Mouse (Mus musculus): ENCODE measurements around the gene Abcb8. TPM values are rescaled to one million over a fixed set of nuclear protein-coding genes. Genes with fewer than 3 reads are reported as not detected.
"Not testable (repeated sequence)": the region's sequence is repeated elsewhere in the genome, so short reads cannot be mapped to it uniquely, and the experiment has no call there.

The Abcb8 gene
- polyA plus RNA-seq, 1 experiment from 2014 or later, result 54.5 TPM

- no peak for DNase-seq (ENCODE audit: low spot score)
- peak overlapping the region; percentile 81 for H3K27ac ChIP-seq
- H3K9me3 ChIP-seq, result no peaks in the 10 kb centered on the region
- H3K4me1 ChIP-seq (replicated peaks), result peaks cover 50% of the 10 kb centered on the region
- peaks cover 76% of the 10 kb centered on the region for H3K27me3 ChIP-seq (ENCODE audit: insufficient read depth, poor library complexity, severe bottlenecking)
- H3K36me3 ChIP-seq, result no peaks in the 10 kb centered on the region
- 23% methylated on average over 26 of the region's 26 CpGs for WGBS
- peak overlapping the region; percentile 63 for H3K4me3 ChIP-seq
Observed at GRCm38 (mm10) chr5:24388246-24388915, 5.1 kb upstream of the Abcb8 start.

GRCm38 (mm10) chr5:24389011-24389657, 4.3 kb upstream of the Abcb8 start:
- H3K36me3 ChIP-seq, result no peaks in the 10 kb centered on the region
- 52% methylated on average over 7 of the region's 7 CpGs for WGBS
- peaks cover 76% of the 10 kb centered on the region for H3K27me3 ChIP-seq (ENCODE audit: insufficient read depth, poor library complexity, severe bottlenecking)
- no peak overlapping the region for H3K4me3 ChIP-seq
- peaks cover 50% of the 10 kb centered on the region for H3K4me1 ChIP-seq (replicated peaks)
- no peaks in the 10 kb centered on the region for H3K9me3 ChIP-seq
- peak overlapping the region; percentile 57 for H3K27ac ChIP-seq
- peak; percentile 45 for DNase-seq (ENCODE audit: low spot score)

GRCm38 (mm10) chr5:24389658-24390020, 3.8 kb upstream of the Abcb8 start:
- H3K4me3 ChIP-seq, result no peak overlapping the region

DNA sequence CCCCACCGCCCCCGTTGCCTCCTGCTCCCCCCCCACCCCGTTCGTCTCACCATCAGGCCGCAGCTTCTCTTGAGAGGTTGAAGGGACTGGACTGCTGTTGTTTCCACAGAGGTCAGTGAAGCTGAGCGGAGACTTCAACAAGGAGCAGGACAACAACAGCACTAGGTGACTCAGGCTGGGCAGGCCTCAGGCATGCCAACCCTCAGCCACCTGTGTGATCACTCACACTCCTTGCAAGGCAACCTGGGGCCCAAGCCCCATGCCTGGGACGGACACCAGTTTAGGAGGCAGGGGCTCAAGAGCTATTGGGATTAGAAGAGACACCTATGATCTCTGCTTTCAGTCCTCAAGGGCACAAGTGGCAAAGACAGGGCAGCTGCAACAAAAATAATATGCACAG, 1.6 kb upstream of the Abcb8 start, which contains the start of gene Atg9b:
TSS of gene Atg9b (minus strand) at position 280 of the 400 bp plus-strand sequence.
- H3K27ac ChIP-seq, result no peak within 1 kb of the TSS
- peaks cover 4% of the 10 kb centered on the region; the same call in 1 of the 2 replicates for H3K36me3 ChIP-seq
- no peaks in the 10 kb centered on the region for H3K9me3 ChIP-seq
- peaks cover 50% of the 10 kb centered on the region for H3K27me3 ChIP-seq (ENCODE audit: insufficient read depth, poor library complexity, severe bottlenecking)
- peaks cover 43% of the 10 kb centered on the region for H3K4me1 ChIP-seq (replicated peaks)
- DNase-seq (ENCODE audit: low spot score), result no peak
- WGBS, result 77% methylated on average over 7 of the region's 7 CpGs
- H3K4me3 ChIP-seq, result no peak within 1 kb of the TSS

More at GRCm38 (mm10) chr5:24389658-24390020, 3.8 kb upstream of the Abcb8 start:
- H3K27ac ChIP-seq, result peak overlapping the region; percentile 57
- H3K4me1 ChIP-seq (replicated peaks), result peaks cover 48% of the 10 kb centered on the region
- H3K9me3 ChIP-seq, result no peaks in the 10 kb centered on the region
- no peaks in the 10 kb centered on the region for H3K36me3 ChIP-seq
- no peak for DNase-seq (ENCODE audit: low spot score)
- peaks cover 72% of the 10 kb centered on the region for H3K27me3 ChIP-seq (ENCODE audit: insufficient read depth, poor library complexity, severe bottlenecking)
- WGBS, result 83% methylated on average over 4 of the region's 4 CpGs

GRCm38 (mm10) chr5:24392724-24393123, 739 bp upstream of the Abcb8 start:
- 78% methylated on average over 7 of the region's 7 CpGs for WGBS
- no peak for DNase-seq (ENCODE audit: low spot score)
- Histone ChIP-seq H3K4me3 (no peak overlapping the region), H3K27ac (no peak overlapping the region), H3K36me3 (peaks cover 7% of the 10 kb centered on the region; the same call in 1 of the 2 replicates), H3K4me1 (replicated peaks) (peaks cover 34% of the 10 kb centered on the region), H3K9me3 (no peaks in the 10 kb centered on the region), H3K27me3 (ENCODE audit: insufficient read depth, poor library complexity, severe bottlenecking) (peaks cover 41% of the 10 kb centered on the region)

DNA sequence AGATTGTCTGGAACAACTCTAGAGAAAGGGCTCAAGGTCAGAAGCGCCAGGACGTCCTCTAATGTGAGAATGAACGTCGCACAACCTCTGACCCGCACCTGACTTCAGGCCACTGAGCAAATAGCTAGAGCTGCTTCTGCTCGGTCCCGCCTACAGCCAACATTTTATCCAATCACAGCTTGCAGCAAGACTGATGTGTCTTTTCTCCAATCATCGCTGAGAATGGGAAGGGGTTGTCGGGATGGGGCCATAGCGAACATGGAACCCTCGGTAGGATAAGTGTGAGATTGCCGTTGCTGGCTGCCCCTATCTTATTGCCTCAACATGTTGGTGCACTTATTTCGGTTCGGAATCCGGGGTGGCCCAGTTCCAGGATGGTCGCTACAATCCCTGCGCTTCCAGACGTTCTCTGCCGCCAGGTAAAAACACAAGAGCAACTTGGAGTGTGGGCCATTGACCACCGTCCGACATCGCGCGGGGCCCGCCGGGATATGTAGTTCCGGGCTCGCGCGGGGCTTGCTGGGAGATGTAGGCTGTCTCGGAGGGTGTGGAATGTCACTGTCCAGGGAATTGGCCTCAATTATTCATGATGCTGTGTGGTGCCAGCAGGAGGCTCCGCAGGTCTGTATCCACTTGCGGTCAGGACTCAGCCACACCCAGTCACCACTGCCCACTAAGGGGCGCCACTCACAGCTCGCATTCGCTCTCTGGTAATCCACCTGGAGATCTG, 867 bp downstream of the Abcb8 start:
- 2% methylated on average over 36 of the region's 36 CpGs for WGBS
- peaks cover 25% of the 10 kb centered on the region for H3K27me3 ChIP-seq (ENCODE audit: insufficient read depth, poor library complexity, severe bottlenecking)
- peak; percentile 95 for DNase-seq (ENCODE audit: low spot score)
- H3K4me3 ChIP-seq, result peak overlapping the region; percentile 61
- peaks cover 21% of the 10 kb centered on the region for H3K4me1 ChIP-seq (replicated peaks)
- H3K9me3 ChIP-seq, result no peaks in the 10 kb centered on the region
- H3K27ac ChIP-seq, result peak overlapping the region; percentile 93
- H3K36me3 ChIP-seq, result peaks cover 7% of the 10 kb centered on the region; the same call in 1 of the 2 replicates

GRCm38 (mm10) chr5:24396254-24396653, 2.8 kb downstream of the Abcb8 start:
- DNase-seq (ENCODE audit: low spot score); H3K27ac ChIP-seq; H3K4me3 ChIP-seq; H3K27me3 ChIP-seq (ENCODE audit: insufficient read depth, poor library complexity, severe bottlenecking); H3K9me3 ChIP-seq: not testable (repeated sequence)
- Histone ChIP-seq H3K36me3 (peaks cover 23% of the 10 kb centered on the region), H3K4me1 (replicated peaks) (peaks cover 21% of the 10 kb centered on the region)
- WGBS, result 88% methylated on average over 6 of the region's 6 CpGs

GRCm38 (mm10) chr5:24399686-24400085, 6.2 kb downstream of the Abcb8 start:
- no peak overlapping the region for H3K4me3 ChIP-seq
- H3K27me3 ChIP-seq (ENCODE audit: insufficient read depth, poor library complexity, severe bottlenecking), result no peaks in the 10 kb centered on the region
- peaks cover 55% of the 10 kb centered on the region for H3K36me3 ChIP-seq
- no peak overlapping the region for H3K27ac ChIP-seq
- 89% methylated on average over 10 of the region's 10 CpGs for WGBS
- no peaks in the 10 kb centered on the region for H3K9me3 ChIP-seq
- DNase-seq (ENCODE audit: low spot score), result no peak
- H3K4me1 ChIP-seq (replicated peaks), result peaks cover 14% of the 10 kb centered on the region

DNA sequence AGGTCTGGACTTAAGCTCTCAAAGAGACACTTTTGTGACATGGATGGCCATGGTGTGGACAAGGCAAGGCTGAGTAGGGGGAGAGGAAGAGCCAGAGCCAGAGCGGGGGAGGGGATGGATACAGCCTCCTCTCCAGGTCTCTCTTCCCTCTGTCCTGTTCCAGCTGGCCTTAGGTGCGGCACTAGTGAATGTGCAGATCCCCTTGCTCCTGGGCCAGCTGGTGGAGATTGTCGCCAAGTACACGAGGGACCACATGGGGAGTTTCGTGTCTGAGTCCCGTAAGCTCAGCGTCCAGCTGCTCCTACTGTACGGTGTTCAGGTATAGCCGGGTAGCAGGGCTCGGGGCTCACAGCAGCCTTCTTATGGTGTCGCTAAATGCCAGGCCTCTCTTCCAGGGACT, 6.9 kb downstream of the Abcb8 start:
- peaks cover 61% of the 10 kb centered on the region for H3K36me3 ChIP-seq

DNA sequence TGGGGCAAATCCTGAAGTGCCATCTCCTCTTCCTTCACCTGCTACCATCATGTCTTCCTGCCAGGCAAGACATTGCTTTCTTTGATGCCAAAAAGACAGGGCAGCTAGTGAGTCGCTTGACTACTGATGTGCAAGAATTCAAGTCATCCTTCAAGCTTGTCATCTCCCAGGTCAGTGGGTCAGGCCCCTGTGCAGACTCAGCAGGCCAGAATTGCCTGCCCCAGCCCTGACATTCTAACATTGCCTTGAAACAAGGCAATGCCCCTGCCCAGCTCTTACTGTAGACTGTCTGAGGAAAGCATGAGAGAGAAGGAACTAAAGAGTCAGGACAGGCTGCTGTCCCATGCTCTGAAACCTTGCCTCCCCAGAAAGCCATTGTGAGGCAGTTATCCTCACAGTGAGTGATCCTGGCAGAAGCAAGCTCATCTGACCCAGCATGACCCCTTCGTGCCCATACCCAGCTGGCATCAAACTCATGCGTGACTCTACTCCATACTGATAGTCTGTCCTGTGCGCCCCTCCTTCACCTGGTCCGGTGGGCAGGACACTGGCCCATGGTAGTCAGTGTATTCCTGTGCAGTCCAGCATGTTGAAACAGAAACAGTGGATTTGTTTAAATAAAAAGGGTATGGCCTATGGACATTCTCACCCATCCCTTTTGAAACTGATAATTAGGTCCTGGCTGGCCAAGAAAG, 7.6 kb downstream of the Abcb8 start:
- peaks cover 68% of the 10 kb centered on the region for H3K36me3 ChIP-seq
- H3K4me1 ChIP-seq (replicated peaks), result peaks cover 8% of the 10 kb centered on the region; the same call in 1 of the 2 replicates
- H3K4me3 ChIP-seq, result no peak overlapping the region
- no peaks in the 10 kb centered on the region for H3K9me3 ChIP-seq
- no peak overlapping the region for H3K27ac ChIP-seq
- H3K27me3 ChIP-seq (ENCODE audit: insufficient read depth, poor library complexity, severe bottlenecking), result no peaks in the 10 kb centered on the region
- WGBS, result 91% methylated on average over 5 of the region's 5 CpGs
- DNase-seq (ENCODE audit: low spot score), result no peak

More for the DNA sequence above, 6.9 kb downstream of the Abcb8 start:
- Histone ChIP-seq H3K27ac (no peak overlapping the region), H3K9me3 (no peaks in the 10 kb centered on the region), H3K4me3 (no peak overlapping the region), H3K27me3 (ENCODE audit: insufficient read depth, poor library complexity, severe bottlenecking) (no peaks in the 10 kb centered on the region), H3K4me1 (replicated peaks) (peaks cover 8% of the 10 kb centered on the region; the same call in 1 of the 2 replicates)
- no peak for DNase-seq (ENCODE audit: low spot score)
- whole genome bisulfite sequencing, result 86% methylated on average over 11 of the region's 11 CpGs

DNA sequence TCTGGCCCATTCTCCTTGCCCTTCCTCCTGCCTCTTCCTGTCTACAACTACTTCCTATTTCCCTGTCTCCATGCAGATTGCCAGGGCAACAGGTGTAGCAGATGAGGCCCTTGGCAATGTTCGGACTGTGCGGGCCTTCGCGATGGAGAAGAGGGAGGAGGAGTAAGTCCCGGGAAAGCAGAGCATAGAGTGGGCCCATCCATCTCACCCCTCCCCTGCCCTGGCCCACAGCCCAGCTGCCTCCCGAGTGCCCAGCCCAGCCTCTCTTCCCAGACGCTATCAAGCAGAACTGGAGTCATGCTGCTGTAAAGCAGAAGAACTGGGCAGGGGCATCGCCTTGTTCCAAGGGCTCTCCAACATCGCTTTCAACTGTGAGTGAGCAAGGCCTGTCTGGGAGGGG, 8.5 kb downstream of the Abcb8 start:
- Histone ChIP-seq H3K27ac (no peak overlapping the region), H3K27me3 (ENCODE audit: insufficient read depth, poor library complexity, severe bottlenecking) (no peaks in the 10 kb centered on the region), H3K4me3 (no peak overlapping the region), H3K36me3 (peaks cover 72% of the 10 kb centered on the region), H3K9me3 (no peaks in the 10 kb centered on the region), H3K4me1 (replicated peaks) (peaks cover 8% of the 10 kb centered on the region; the same call in 1 of the 2 replicates)
- no peak for DNase-seq (ENCODE audit: low spot score)
- WGBS, result 82% methylated on average over 9 of the region's 9 CpGs

DNA sequence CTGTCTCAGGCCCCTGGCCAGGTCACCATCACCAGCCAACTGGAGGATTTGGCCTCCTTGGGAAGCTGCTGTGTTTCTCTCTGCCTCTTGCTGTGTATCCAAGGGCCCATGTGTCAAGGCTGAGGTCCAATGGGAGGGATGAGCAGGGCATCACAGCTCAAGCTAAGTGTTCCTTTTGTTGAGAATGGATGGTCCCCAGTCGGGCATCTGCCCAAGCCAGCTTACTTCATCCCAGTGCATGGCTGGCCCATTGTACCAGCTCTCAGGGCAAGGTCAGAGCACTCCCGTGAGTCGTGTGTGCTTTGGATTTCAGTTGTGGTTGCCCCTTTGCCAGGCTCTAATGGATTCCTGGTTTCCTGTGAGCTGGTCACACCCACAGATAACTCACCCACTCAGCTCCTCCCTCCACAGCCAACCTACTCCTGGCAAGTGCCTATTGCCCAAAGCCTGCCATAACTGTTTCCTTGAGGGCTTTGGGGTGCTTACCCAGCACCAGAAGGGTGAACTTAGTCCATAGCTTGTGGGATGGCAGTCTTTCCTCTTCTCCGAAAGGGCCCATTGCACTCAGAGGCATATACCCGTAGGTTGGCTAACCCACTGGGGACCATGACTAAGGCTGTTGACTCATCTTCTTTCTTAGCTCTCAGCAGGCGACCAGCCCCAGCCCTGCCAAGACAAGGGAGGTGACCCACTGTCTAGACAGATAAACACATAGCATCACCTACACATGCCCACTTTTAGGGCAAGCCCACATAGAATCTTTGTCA, 11.3 kb downstream of the Abcb8 start:
- Histone ChIP-seq H3K27me3 (ENCODE audit: insufficient read depth, poor library complexity, severe bottlenecking) (no peaks in the 10 kb centered on the region), H3K4me1 (replicated peaks) (peaks cover 7% of the 10 kb centered on the region; the same call in 1 of the 2 replicates), H3K9me3 (no peaks in the 10 kb centered on the region), H3K36me3 (peaks cover 93% of the 10 kb centered on the region), H3K27ac (no peak overlapping the region), H3K4me3 (no peak overlapping the region)
- WGBS, result 78% methylated on average over 6 of the region's 6 CpGs
- no peak for DNase-seq (ENCODE audit: low spot score)
